Mouse (Mus musculus) midbrain, embryonic 12.5 days (tissue): ENCODE measurements around the gene Anks1. TPM values are rescaled to one million over a fixed set of nuclear protein-coding genes. Genes with fewer than 3 reads are reported as not detected.
"Not testable (repeated sequence)": the region's sequence is repeated elsewhere in the genome, so short reads cannot be mapped to it uniquely, and the experiment has no call there.

Experiments
- ATAC-seq: fragments of 200-750 bp; cut with Nextera tagmentation; 2 replicates; pipeline ENCODE4 v1.8.0; 2017; ENCODE audit warnings: low read depth, moderate TSS enrichment, moderate library complexity; ENCODE audit not compliant: low FRiP score
- H3K27ac ChIP-seq: fragments of 300-500 bp; sonication (generic); replicated peaks from 2 replicates; pipeline ENCODE4 v1.5.1; 2016; ENCODE audit warnings: mild to moderate bottlenecking
- H3K27me3 ChIP-seq: fragments of 300-500 bp; sonication (generic); 2 replicates; pipeline ENCODE4 v1.6.1; 2016; ENCODE audit warnings: mild to moderate bottlenecking
- H3K36me3 ChIP-seq: fragments of 300-500 bp; sonication (generic); 2 replicates; pipeline ENCODE4 v1.6.1; 2016
- H3K4me1 ChIP-seq: fragments of 300-500 bp; sonication (generic); 2 replicates; pipeline ENCODE4 v1.6.1; 2016
- H3K4me2 ChIP-seq: fragments of 300-500 bp; sonication (generic); replicated peaks from 2 replicates; pipeline ENCODE4 v1.6.1; 2016; ENCODE audit warnings: mild to moderate bottlenecking, moderate library complexity
- H3K4me3 ChIP-seq: fragments of 300-500 bp; sonication (generic); 2 replicates; pipeline ENCODE4 v1.5.1; 2016; ENCODE audit warnings: mild to moderate bottlenecking
- H3K9ac ChIP-seq: fragments of 300-500 bp; sonication (generic); replicated peaks from 2 replicates; pipeline ENCODE4 v1.6.1; 2016; ENCODE audit warnings: mild to moderate bottlenecking, moderate library complexity
- H3K9me3 ChIP-seq: fragments of 300-500 bp; sonication (generic); 2 replicates; pipeline ENCODE4 v1.6.1; 2016; ENCODE audit warnings: mild to moderate bottlenecking
- WGBS: fragments of 180-500 bp; shearing (Covaris S2); methylation state at CpG from one replicate; pipeline ENCODE4 v1.1.7; 2016; 5-methylcytosine and 5-hydroxymethylcytosine counted together
- polyA plus RNA-seq: library from polyadenylated mRNA; unstranded; fragments of >200 nt; fragmentation: Nextera tagmentation; extraction: Ambion mirVana; gene quantifications from 2 replicates; pipeline ENCODE4 v1.2.1, GENCODE M21; 2016

Gene Anks1
- polyA plus RNA-seq, 1 experiment from 2014 or later, result 60.7 TPM

DNA sequence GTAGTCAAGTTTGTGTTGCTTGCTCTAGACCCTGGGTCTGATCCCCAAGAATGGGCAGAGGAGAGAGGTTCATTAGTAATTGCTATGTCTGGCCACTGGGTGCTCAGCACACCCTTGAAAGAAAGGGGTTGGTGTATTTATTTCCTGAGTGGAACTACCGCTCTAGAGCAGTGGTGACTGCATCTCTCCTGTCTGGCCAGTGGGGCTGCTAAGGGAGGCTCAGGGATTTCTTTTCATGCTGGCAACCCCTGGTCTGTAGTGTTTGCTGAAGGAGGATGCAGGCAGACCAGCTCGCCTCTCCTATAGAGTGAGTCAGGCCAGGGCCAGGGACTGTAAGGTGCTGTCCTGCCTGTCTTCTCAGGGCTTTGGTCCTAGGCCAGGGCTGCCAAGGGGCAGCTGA is 38.0 kb downstream of the Anks1 start:
- no peaks in the 10 kb centered on the region for H3K27me3 ChIP-seq
- H3K4me1 ChIP-seq, result peaks cover 14% of the 10 kb centered on the region; the same call in 1 of the 2 replicates
- H3K36me3 ChIP-seq, result no peaks in the 10 kb centered on the region
- H3K4me2 ChIP-seq, result no peak overlapping the region
- H3K4me3 ChIP-seq, result no peak overlapping the region
- 88% methylated on average over 2 of the region's 2 CpGs for WGBS
- no peak overlapping the region for H3K27ac ChIP-seq
- no peaks in the 10 kb centered on the region for H3K9me3 ChIP-seq
- no peak overlapping the region for H3K9ac ChIP-seq
- no peak for ATAC-seq

DNA sequence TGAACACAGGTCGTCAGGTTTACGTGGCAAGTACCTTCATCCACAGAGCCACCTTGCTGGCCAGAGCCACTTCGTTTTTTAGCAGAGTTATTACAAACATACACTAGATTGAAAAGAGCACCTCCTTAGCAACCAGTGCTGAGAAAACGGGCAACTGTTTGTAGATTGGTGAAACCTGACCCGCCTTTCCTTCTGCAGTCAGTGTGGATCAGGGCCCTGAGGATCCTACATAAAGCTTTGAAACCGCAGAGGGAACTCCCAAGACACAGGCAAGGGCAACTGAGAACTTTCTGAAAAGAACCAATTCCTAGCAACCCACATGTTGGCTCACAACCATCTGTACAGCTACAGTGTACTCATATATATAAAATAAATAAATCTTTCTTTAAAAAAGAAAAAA is 44.0 kb downstream of the Anks1 start:
- Histone ChIP-seq H3K9me3 (no peaks in the 10 kb centered on the region), H3K27me3 (no peaks in the 10 kb centered on the region), H3K4me3 (no peak overlapping the region), H3K9ac (no peak overlapping the region), H3K4me1 (no peaks in the 10 kb centered on the region), H3K4me2 (no peak overlapping the region), H3K27ac (no peak overlapping the region), H3K36me3 (no peaks in the 10 kb centered on the region)
- 77% methylated on average over 6 of the region's 6 CpGs for WGBS
- no peak for ATAC-seq

DNA sequence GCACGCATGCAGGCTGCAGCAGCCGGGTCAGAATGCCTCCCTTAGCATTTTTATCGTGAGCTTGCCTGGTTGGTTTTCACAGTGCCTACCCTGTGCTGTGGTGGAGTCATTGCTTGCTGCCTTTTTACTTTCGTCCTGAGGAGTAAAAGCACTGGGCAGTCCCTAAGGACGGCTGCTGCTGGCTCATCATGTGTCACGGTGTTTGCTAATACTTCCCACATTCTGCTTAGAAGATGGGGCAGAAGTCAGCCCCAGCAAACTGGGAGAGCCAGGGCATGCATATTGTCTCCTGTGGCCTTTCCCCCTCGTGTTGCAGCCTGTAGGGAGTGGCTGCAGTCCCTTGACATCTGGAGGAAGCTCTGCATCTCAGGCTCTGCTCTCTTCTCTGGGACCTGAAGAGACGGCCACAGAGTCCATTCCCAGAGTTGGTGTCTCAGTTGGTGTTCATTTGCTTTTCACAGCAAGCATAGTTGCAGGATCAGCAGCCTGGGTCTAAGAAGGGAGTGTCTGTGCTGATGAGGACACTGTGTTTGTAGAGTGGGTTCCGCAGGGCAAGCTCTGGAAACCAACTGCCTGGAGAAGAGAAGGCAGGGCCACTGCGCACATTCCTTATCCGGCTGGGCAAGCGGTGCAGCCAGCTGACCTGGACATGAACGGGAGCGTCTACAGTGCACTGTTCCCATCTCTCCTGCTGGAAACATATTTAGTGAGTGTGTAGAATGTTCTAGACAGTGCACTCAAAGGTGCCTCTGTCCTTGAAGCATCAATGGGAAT is 45.7 kb downstream of the Anks1 start:
- no peaks in the 10 kb centered on the region for H3K4me1 ChIP-seq
- no peak overlapping the region for H3K4me3 ChIP-seq
- ATAC-seq, result no peak
- no peak overlapping the region for H3K4me2 ChIP-seq
- H3K27me3 ChIP-seq, result no peaks in the 10 kb centered on the region
- WGBS, result 68% methylated on average over 14 of the region's 14 CpGs
- H3K9ac ChIP-seq, result no peak overlapping the region
- H3K9me3 ChIP-seq, result no peaks in the 10 kb centered on the region
- no peaks in the 10 kb centered on the region for H3K36me3 ChIP-seq
- H3K27ac ChIP-seq, result no peak overlapping the region

DNA sequence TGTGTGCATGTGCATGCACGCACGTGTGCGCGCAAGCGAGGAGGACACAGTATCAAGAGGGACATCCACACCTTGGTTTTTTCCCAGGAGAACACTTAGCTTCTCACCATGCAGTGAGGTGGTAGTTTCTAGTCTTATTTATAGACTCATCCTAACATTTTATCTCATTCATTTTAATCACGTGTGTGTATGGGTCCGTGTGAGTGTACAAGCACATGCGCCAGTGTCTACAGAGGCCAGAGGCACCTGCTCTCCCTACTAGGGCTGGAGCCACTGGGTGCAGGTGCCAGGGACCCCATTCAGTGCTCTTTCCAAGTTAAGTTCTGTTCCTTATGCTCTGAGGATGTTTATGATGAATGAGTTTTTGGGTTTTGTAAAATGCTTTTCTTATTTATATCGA is 48.5 kb downstream of the Anks1 start:
- Histone ChIP-seq H3K4me2 (no peak overlapping the region), H3K4me3 (no peak overlapping the region), H3K36me3 (no peaks in the 10 kb centered on the region), H3K27ac (no peak overlapping the region), H3K9me3 (no peaks in the 10 kb centered on the region), H3K4me1 (no peaks in the 10 kb centered on the region; the same call in 1 of the 2 replicates), H3K27me3 (no peaks in the 10 kb centered on the region), H3K9ac (no peak overlapping the region)
- 97% methylated on average over 9 of the region's 9 CpGs for WGBS
- no peak for ATAC-seq

DNA sequence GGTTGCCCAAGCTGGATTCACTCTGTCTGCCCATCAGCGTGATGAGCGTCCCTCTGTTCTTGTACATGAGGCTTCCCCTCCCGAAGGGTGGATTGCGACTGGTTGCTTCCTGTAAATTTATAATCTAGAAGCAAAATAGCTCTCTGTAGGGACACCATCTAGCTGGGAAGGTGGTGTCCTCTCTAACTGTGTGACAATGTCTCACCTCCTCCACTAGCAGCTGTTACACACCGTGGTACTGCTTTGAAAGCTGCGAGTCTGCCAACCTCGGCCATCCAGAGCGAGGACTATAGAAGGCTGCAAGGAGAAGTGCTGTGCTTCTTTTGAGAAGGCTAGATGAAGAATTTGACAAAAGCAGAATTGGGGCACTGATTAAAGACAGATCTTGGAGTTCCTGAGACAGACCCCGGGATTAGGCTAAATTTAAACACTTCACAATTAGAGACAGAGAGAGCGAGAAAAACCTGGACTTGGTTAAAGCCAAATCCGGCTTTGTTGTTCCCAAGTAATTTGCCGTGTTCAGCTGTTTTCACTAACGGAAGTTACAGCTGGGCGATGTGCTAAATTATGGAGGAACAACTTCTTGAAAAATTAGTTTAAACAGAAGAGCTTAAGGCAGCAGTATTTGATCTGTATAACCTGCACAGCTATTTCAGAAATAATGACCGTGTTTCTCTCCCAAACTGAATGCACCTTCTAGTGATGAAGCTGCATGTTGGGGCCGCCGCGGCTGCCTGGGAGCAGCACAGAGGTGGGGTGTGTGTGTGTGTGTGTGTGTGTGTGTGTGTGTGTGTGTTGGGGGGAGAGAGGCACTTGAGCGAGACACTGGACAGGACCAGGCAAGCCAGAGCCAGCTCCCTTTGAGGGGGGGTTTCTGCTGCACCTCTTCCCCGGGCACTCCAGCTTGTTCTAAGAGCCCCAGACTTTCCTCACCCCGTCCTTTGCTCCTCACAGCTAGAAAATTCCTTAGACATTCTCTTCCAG is 51.3 kb downstream of the Anks1 start:
- no peak for ATAC-seq
- H3K27ac ChIP-seq, result no peak overlapping the region
- H3K4me2 ChIP-seq, result no peak overlapping the region
- peaks cover 7% of the 10 kb centered on the region; the same call in 1 of the 2 replicates for H3K4me1 ChIP-seq
- H3K9ac ChIP-seq, result no peak overlapping the region
- no peaks in the 10 kb centered on the region for H3K9me3 ChIP-seq
- no peaks in the 10 kb centered on the region for H3K36me3 ChIP-seq
- H3K27me3 ChIP-seq, result no peaks in the 10 kb centered on the region
- 73% methylated on average over 21 of the region's 21 CpGs for WGBS
- no peak overlapping the region for H3K4me3 ChIP-seq

DNA sequence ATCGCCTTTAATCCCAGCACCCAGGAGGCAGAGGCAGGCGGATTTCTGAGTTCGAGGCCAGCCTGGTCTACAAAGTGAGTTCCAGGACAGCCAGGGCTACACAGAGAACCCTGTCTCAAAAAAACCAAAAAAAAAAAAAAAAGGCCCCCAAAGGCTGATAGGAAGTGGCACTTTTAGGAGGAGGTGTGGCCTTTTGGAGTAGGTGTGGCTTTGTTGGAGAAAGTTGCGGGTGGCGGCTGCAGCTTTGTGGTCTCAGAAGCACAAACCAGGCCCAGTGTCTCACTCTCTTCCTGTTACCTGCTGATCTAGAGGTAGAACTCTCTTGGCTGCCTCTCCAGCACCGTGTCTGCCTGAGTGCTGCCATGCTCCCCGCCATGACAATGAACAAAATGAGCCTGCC is 54.0 kb downstream of the Anks1 start:
- WGBS, result 98% methylated on average over 7 of the region's 7 CpGs
- H3K27me3 ChIP-seq, H3K9me3 ChIP-seq: not testable (repeated sequence)

DNA sequence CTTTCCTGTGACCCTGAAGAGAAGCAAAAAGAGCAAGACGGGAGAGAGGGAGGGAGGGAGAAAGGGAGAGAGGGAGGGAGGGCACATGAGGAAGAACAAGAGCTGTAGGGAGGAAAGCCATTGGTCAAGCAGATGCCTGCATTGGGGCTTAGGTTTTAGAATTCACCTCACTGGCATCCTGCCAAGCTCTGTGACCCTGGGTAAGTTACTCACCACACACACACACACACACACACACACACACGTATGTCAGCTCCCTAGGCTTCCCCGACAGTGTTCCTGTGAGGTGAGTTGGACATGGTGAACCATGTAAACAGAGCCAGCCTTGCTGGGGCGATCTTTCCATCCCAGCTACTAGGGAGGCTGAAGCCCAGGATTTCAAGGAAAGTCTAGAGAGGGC is 55.5 kb downstream of the Anks1 start:
- ATAC-seq, result no peak
- whole genome bisulfite sequencing, result 66% methylated on average over 4 of the region's 4 CpGs

More for the DNA sequence above, 54.0 kb downstream of the Anks1 start:
- not testable (repeated sequence) for ATAC-seq, H3K36me3 ChIP-seq, H3K4me3 ChIP-seq, H3K4me2 ChIP-seq, H3K9ac ChIP-seq, H3K27ac ChIP-seq, H3K4me1 ChIP-seq

DNA sequence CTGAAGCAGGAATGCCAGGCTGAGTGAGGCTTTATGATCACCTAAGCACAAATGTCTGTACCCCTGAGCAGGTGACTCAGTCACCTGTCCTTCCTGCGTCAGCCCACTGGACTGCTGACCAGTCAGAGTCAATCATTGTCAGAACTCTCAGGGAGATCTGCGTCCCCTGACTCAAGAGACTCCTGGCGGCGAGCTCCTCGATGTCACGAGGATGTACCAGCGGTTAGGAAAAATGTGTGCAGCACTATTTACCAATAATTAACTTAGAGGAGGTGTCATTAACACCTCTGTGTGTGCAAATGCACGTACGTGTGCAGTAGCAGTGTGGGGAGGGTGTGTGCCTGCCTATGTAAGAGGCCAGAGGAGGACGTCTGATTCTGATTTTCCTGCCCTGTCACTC is 56.2 kb downstream of the Anks1 start:
- H3K9me3 ChIP-seq, result no peaks in the 10 kb centered on the region
- H3K36me3 ChIP-seq, result no peaks in the 10 kb centered on the region
- no peak for ATAC-seq
- H3K4me2 ChIP-seq, result no peak overlapping the region
- WGBS, result 87% methylated on average over 10 of the region's 10 CpGs
- H3K9ac ChIP-seq, result no peak overlapping the region
- no peak overlapping the region for H3K27ac ChIP-seq
- no peaks in the 10 kb centered on the region for H3K27me3 ChIP-seq
- H3K4me3 ChIP-seq, result no peak overlapping the region
- peaks cover 7% of the 10 kb centered on the region; the same call in 1 of the 2 replicates for H3K4me1 ChIP-seq

More for the DNA sequence above, 55.5 kb downstream of the Anks1 start:
- Histone ChIP-seq H3K9ac (no peak overlapping the region), H3K27me3 (no peaks in the 10 kb centered on the region), H3K9me3 (no peaks in the 10 kb centered on the region), H3K4me2 (no peak overlapping the region), H3K4me3 (no peak overlapping the region), H3K36me3 (no peaks in the 10 kb centered on the region), H3K27ac (no peak overlapping the region), H3K4me1 (peaks cover 7% of the 10 kb centered on the region; the same call in 1 of the 2 replicates)

DNA sequence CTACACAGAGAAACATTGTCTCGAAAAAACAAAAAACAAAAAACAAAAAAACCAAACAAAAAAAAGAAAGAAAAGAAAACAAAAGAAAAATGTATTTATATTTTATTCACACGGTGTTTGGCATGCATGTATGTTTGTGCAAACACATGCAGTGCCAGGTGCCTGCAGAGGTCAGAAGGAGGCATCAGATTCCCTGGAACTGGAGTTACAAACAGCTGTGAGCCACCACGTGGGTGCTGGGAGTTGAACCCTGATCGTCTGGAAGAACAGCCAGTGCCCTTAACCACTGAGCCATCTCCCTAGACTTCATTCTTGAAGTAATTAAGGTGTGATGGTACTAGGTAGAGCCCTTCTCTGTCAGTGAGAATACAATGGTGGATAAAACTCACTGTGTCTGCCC is 57.0 kb downstream of the Anks1 start:
- Histone ChIP-seq H3K4me3 (no peak overlapping the region), H3K9me3 (no peaks in the 10 kb centered on the region), H3K27me3 (no peaks in the 10 kb centered on the region), H3K27ac (no peak overlapping the region), H3K9ac (no peak overlapping the region), H3K36me3 (no peaks in the 10 kb centered on the region), H3K4me2 (no peak overlapping the region), H3K4me1 (peaks cover 7% of the 10 kb centered on the region; the same call in 1 of the 2 replicates)
- ATAC-seq, result no peak
- 70% methylated on average over 4 of the region's 4 CpGs for WGBS

DNA sequence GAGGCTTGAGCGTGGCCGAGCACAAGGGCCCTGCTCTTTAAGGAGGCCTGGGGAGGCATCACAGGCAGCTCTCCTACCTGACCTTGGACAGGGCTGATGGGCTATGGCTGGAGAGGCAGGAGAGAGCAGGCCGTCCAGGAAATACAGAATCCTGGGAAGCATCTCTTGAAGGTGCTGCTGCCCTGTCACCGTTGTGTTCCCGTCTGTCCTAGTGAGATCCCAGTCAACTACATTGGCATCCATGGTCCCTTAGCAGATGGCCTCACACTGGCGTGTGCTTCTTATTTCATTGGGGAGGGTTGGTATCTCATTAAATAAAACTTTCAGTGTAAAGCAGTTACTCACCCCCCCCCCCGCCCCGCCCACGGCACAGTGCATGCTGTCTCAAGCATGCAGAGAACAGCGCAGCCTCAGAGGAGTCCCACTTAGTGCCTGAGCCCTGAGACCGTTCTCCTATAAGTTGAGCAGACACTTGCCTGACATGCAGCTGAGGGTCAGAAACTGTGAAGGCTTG is 57.5 kb downstream of the Anks1 start:
- no peak overlapping the region for H3K27ac ChIP-seq
- H3K4me3 ChIP-seq, result no peak overlapping the region
- H3K27me3 ChIP-seq, result no peaks in the 10 kb centered on the region
- H3K9ac ChIP-seq, result no peak overlapping the region
- no peak for ATAC-seq
- H3K36me3 ChIP-seq, result no peaks in the 10 kb centered on the region
- 88% methylated on average over 11 of the region's 11 CpGs for WGBS
- peaks cover 7% of the 10 kb centered on the region; the same call in 1 of the 2 replicates for H3K4me1 ChIP-seq
- H3K9me3 ChIP-seq, result no peaks in the 10 kb centered on the region
- no peak overlapping the region for H3K4me2 ChIP-seq

DNA sequence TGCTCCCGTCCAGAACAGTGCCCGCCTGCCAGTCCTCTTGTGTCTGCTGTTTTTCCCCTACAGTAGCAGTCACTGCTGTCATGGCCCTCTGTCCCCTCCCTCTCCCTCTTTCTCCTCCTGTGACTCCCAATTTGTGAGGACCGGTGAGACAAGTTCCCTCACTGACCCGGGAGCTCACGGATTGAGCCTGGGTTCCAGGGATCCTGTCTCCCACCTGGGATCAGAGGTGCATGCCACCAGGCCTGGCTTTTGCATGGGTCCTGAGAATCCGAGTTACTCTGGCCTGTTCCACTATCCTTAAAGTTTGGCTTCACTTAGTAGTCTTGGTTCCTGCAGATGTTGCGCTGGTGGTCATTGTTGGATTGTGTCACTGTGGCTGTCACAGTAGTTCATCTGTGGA is 58.4 kb downstream of the Anks1 start:
- H3K4me3 ChIP-seq, result no peak overlapping the region
- no peak overlapping the region for H3K4me2 ChIP-seq
- WGBS, result 94% methylated on average over 7 of the region's 7 CpGs
- H3K4me1 ChIP-seq, result peaks cover 7% of the 10 kb centered on the region; the same call in 1 of the 2 replicates
- H3K9ac ChIP-seq, result no peak overlapping the region
- H3K27me3 ChIP-seq, result no peaks in the 10 kb centered on the region
- H3K36me3 ChIP-seq, result no peaks in the 10 kb centered on the region
- no peak overlapping the region for H3K27ac ChIP-seq
- no peak for ATAC-seq
- H3K9me3 ChIP-seq, result no peaks in the 10 kb centered on the region
